30 mouse cellular contexts compared by ENCODE assay signal in genomic region chr7:113623962-113624361, GRCm38 (mm10).
"Had no signal": no experiment of that assay in that cellular context is flagged by ENCODE, and none has a peak within 500 bp of the region (broad histone marks: within the 10 kb centered on the region; RNA-seq: fewer than 3 reads in every experiment).

No protein-coding gene starts in this region.

- H3K9ac ChIP-seq: limb, embryonic 12.5 days; limb, embryonic 13.5 days; limb, embryonic 15.5 days; liver, embryonic 12.5 days; liver, embryonic 13.5 days; liver, embryonic 14.5 days; liver, embryonic 15.5 days; liver, postnatal 0 days; lung, embryonic 14.5 days; lung, embryonic 15.5 days; midbrain, embryonic 12.5 days; midbrain, embryonic 13.5 days; midbrain, embryonic 15.5 days; neural tube, embryonic 12.5 days; neural tube, embryonic 13.5 days had no signal

- H3K9me3 ChIP-seq: limb, embryonic 10.5 days; limb, embryonic 15.5 days; liver, embryonic 12.5 days; liver, embryonic 13.5 days; liver, embryonic 15.5 days; lung, embryonic 15.5 days; midbrain, embryonic 10.5 days; midbrain, embryonic 12.5 days; midbrain, embryonic 13.5 days; midbrain, embryonic 15.5 days; neural tube, embryonic 12.5 days; neural tube, embryonic 13.5 days had no signal

- H3K27ac ChIP-seq: limb, embryonic 10.5 days; limb, embryonic 12.5 days; limb, embryonic 13.5 days; limb, embryonic 15.5 days; liver, embryonic 12.5 days; liver, embryonic 13.5 days; liver, embryonic 14.5 days; liver, embryonic 15.5 days; lung, embryonic 15.5 days; macrophage; midbrain, embryonic 10.5 days; midbrain, embryonic 12.5 days; midbrain, embryonic 13.5 days; midbrain, embryonic 15.5 days; neural tube, embryonic 12.5 days; neural tube, embryonic 13.5 days had no signal

- H3K4me3 ChIP-seq: limb, embryonic 10.5 days; limb, embryonic 12.5 days; limb, embryonic 13.5 days; limb, embryonic 15.5 days; liver, embryonic 12.5 days; liver, embryonic 13.5 days; liver, embryonic 15.5 days; lung, embryonic 15.5 days; megakaryocyte, embryonic 14.5 days; midbrain, embryonic 10.5 days; midbrain, embryonic 12.5 days; midbrain, embryonic 13.5 days; midbrain, embryonic 15.5 days; myocyte; neural tube, embryonic 12.5 days; neural tube, embryonic 13.5 days had no signal

- H3K4me2 ChIP-seq: limb, embryonic 12.5 days; limb, embryonic 13.5 days; limb, embryonic 15.5 days; liver, embryonic 11.5 days; liver, embryonic 12.5 days; liver, embryonic 13.5 days; liver, embryonic 15.5 days; lung, embryonic 14.5 days; lung, embryonic 15.5 days; midbrain, embryonic 12.5 days; midbrain, embryonic 13.5 days; midbrain, embryonic 15.5 days; neural tube, embryonic 12.5 days; neural tube, embryonic 13.5 days had no signal

- H3K4me1 ChIP-seq: limb, embryonic 12.5 days; limb, embryonic 13.5 days; limb, embryonic 15.5 days; liver, embryonic 12.5 days; liver, embryonic 13.5 days; liver, embryonic 15.5 days; lung, embryonic 15.5 days; midbrain, embryonic 15.5 days had no signal

- H3K27me3 ChIP-seq: limb, embryonic 12.5 days; limb, embryonic 13.5 days; limb, embryonic 15.5 days; liver, embryonic 12.5 days; liver, embryonic 13.5 days; lung, embryonic 15.5 days; midbrain, embryonic 12.5 days; midbrain, embryonic 13.5 days; midbrain, embryonic 15.5 days; neural tube, embryonic 12.5 days; neural tube, embryonic 13.5 days had no signal

- H3K36me3 ChIP-seq: limb, embryonic 10.5 days; limb, embryonic 12.5 days; limb, embryonic 13.5 days; limb, embryonic 15.5 days; liver, embryonic 12.5 days; liver, embryonic 13.5 days; liver, embryonic 15.5 days; lung, embryonic 15.5 days; midbrain, embryonic 10.5 days; midbrain, embryonic 12.5 days; midbrain, embryonic 13.5 days; midbrain, embryonic 15.5 days; neural tube, embryonic 12.5 days; neural tube, embryonic 13.5 days had no signal

- ATAC-seq: liver, embryonic 12.5 days; liver, postnatal 0 days; lung, postnatal 0 days; midbrain, embryonic 13.5 days; midbrain, embryonic 15.5 days had no signal

- DNase-seq: left cerebral cortex, postnatal 4 days; liver; liver, embryonic 13.5 days; liver, postnatal 0 days; lung, adult 2 months; lung, embryonic 14.5 days; lung, postnatal 10 days; lung, postnatal 14 days; lung, postnatal 36 days; lung, postnatal 4 days; midbrain, embryonic 14.5 days had no signal
